Mouse (Mus musculus) heart, adult 18-20 months (tissue): ENCODE data around the gene Dazap1. TPM values are rescaled to one million over a fixed set of nuclear protein-coding genes. Genes with fewer than 3 reads are reported as not detected.
"Not testable (repeated sequence)": the region's sequence is repeated elsewhere in the genome, so short reads cannot be mapped to it uniquely, and the experiment has no call there.

ENCODE experiments used
- DNase-seq, 2 experiments: peaks; one replicate each; pipeline ENCODE4 v3.0.0; 2021 to 2022; ENCODE audit warnings: mixed read lengths in 1 of 2
- long read RNA-seq, 2 experiments: library from polyadenylated mRNA; stranded (forward); transcript quantifications; one replicate each; pipeline ENCODE4 v2.0.0; 2021
- total RNA-seq, 2 experiments: library from RNA; stranded (reverse); gene quantifications; 2 replicates each; pipeline ENCODE4 v1.2.3; 2021

Dazap1 gene
- 10 to 100 TPM; 46.9 to 58.8 TPM for total RNA-seq
- long read RNA-seq, experiment 1, transcript Dazap1-203 (12 exons, 2,081 nt), result major isoform, 8 of 26 reads
- long read RNA-seq, experiment 1, partial matches to known transcripts, result 7 of 26 reads
- long read RNA-seq, experiment 1, other reads (novel, unspliced or antisense), result 10 of 26 reads
- long read RNA-seq, experiment 2, partial matches to known transcripts, result 3 of 12 reads
- long read RNA-seq, experiment 2, other reads (novel, unspliced or antisense), result 6 of 12 reads

GRCm38 (mm10) chr10:80260642-80261584, at the start of gene Dazap1, which contains the start of gene Gamt:
Gene Dazap1, plus strand, starts transcription at chr10:80261486.
Gene Gamt, minus strand, starts transcription at chr10:80261012.
- peak; percentile 98 to 99 for DNase-seq

- not testable (repeated sequence) for DNase-seq
Measured at GRCm38 (mm10) chr10:80211547-80212103, 49.7 kb upstream of the Dazap1 start.

- DNase-seq, result no peak
Measured at GRCm38 (mm10) chr10:80215048-80215772, 46.1 kb upstream of the Dazap1 start.

GRCm38 (mm10) chr10:80220676-80221075, 40.6 kb upstream of the Dazap1 start:
- no peak for DNase-seq

GRCm38 (mm10) chr10:80223137-80223536, 38.1 kb upstream of the Dazap1 start:
- DNase-seq, result not testable (repeated sequence)

- DNase-seq, result no peak
Measured at GRCm38 (mm10) chr10:80226071-80226415, 35.2 kb upstream of the Dazap1 start.

- peak; percentile 98 to 100 for DNase-seq
Measured at GRCm38 (mm10) chr10:80226416-80227165, 34.7 kb upstream of the Dazap1 start, which contains the start of gene Mum1. Gene Mum1, plus strand, starts transcription at chr10:80226434.

GRCm38 (mm10) chr10:80227166-80227539, 34.1 kb upstream of the Dazap1 start:
- DNase-seq, result no peak

GRCm38 (mm10) chr10:80227877-80228775, 33.2 kb upstream of the Dazap1 start:
- DNase-seq, result no peak

GRCm38 (mm10) chr10:80236145-80236825, 25.0 kb upstream of the Dazap1 start:
- DNase-seq, result no peak

- DNase-seq, result no peak
Measured at GRCm38 (mm10) chr10:80237020-80237419, 24.3 kb upstream of the Dazap1 start.

- DNase-seq, result no peak
Measured at GRCm38 (mm10) chr10:80238306-80238705, 23.0 kb upstream of the Dazap1 start.

- no peak for DNase-seq
Measured at GRCm38 (mm10) chr10:80239791-80240190, 21.5 kb upstream of the Dazap1 start.

GRCm38 (mm10) chr10:80242088-80242487, 19.2 kb upstream of the Dazap1 start:
- no peak for DNase-seq

GRCm38 (mm10) chr10:80242607-80243006, 18.7 kb upstream of the Dazap1 start:
- DNase-seq, result no peak

- peak in 1 of 2 experiments; percentile 22 for DNase-seq
Measured at GRCm38 (mm10) chr10:80244791-80245399, 16.4 kb upstream of the Dazap1 start.

- DNase-seq, result peak; percentile 82 to 92
Measured at GRCm38 (mm10) chr10:80245600-80245999, 15.7 kb upstream of the Dazap1 start.

GRCm38 (mm10) chr10:80247849-80248248, 13.4 kb upstream of the Dazap1 start:
- DNase-seq, result no peak

GRCm38 (mm10) chr10:80248437-80248836, 12.8 kb upstream of the Dazap1 start:
- DNase-seq, result not testable (repeated sequence)
